Mouse (Mus musculus): ENCODE measurements at regions not wholly inside any gene's neighbourhood (a gene's known extent, or its start where the extent isn't known, plus 50 kb on each side); places are given as distances from the start of the nearest gene placed in this dataset.

DNA sequence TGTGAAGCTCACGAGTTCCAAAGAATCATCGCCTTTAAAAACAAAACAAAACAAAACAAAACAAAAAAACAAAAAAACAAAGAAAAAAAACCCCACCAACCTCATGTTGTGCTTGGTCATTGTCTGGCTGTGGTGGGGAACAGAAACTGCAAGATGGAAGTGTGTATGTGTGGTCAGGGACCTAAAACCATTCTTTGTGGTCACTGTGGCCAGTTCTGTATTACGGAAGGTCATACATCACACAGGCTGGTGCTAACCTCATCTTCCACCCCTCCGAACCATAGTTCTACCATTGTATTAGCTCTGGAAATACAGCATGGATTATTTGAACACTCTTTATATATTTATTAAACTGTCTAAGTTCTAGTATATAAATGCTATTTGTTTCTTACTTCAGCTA, 173.2 kb downstream of the Ndfip2 start:
- no peak for TF ChIP-seq POLR2A (IDR thresholded peaks at IDR 0.05; ENCODE audit: low read depth, low read length)
- no peak for TF ChIP-seq CTCF (IDR thresholded peaks at IDR 0.05; ENCODE audit: borderline replicate concordance, insufficient read depth, low read length)

Data from embryonic fibroblast, embryonic 13.5 days (primary cell).